Mouse (Mus musculus): ENCODE results near the gene Zfp3.

Gene Zfp3

GRCm38 (mm10) chr11:70807630-70808029 is 43.6 kb downstream of the Zfp3 start:
- no peak for DNase-seq (ENCODE audit: low read depth, low spot score)

GRCm38 (mm10) chr11:70808101-70808500 is 44.1 kb downstream of the Zfp3 start:
- no peak for DNase-seq (ENCODE audit: low read depth, low spot score)

GRCm38 (mm10) chr11:70809011-70809410 is 45.0 kb downstream of the Zfp3 start:
- no peak for DNase-seq (ENCODE audit: low read depth, low spot score)

GRCm38 (mm10) chr11:70811041-70811440 is 47.0 kb downstream of the Zfp3 start:
- no peak for DNase-seq (ENCODE audit: low read depth, low spot score)

- no peak for DNase-seq (ENCODE audit: low read depth, low spot score)
These were observed 47.6 kb downstream of the Zfp3 start for GRCm38 (mm10) chr11:70811471-70812240.

GRCm38 (mm10) chr11:70812365-70812764 is 48.4 kb downstream of the Zfp3 start, which contains the start of gene Scimp:
Scimp (minus strand) TSS chr11:70812586.
- no peak for DNase-seq (ENCODE audit: low read depth, low spot score)

GRCm38 (mm10) chr11:70815071-70815470 is 51.1 kb downstream of the Zfp3 start:
- DNase-seq (ENCODE audit: low read depth, low spot score): no peak

- DNase-seq (ENCODE audit: low read depth, low spot score): peak; percentile 39
These were observed 51.6 kb downstream of the Zfp3 start for GRCm38 (mm10) chr11:70815498-70816078.

GRCm38 (mm10) chr11:70816770-70817169 is 52.8 kb downstream of the Zfp3 start:
- no peak for DNase-seq (ENCODE audit: low read depth, low spot score)

GRCm38 (mm10) chr11:70820120-70820519 is 56.1 kb downstream of the Zfp3 start:
- no peak for DNase-seq (ENCODE audit: low read depth, low spot score)

- DNase-seq (ENCODE audit: low read depth, low spot score): peak; percentile 81
These were observed 58.0 kb downstream of the Zfp3 start for GRCm38 (mm10) chr11:70821728-70822591.

All from skeletal muscle tissue, adult 2 months (tissue).